Mouse (Mus musculus) brain, embryonic 14.5 days (tissue): ENCODE results near the gene Gm19965. TPM values are rescaled to one million over a fixed set of nuclear protein-coding genes. Genes with fewer than 3 reads are reported as not detected.
A peak's percentile ranks its signal among the peaks of the same experiment; 100 is the strongest.

Source experiments
- DNase-seq: peaks from one replicate; pipeline ENCODE4 v3.0.0-alpha.2; 2011; ENCODE audit warnings: low read depth
- CTCF ChIP-seq: fragments of 200-500 bp; IDR thresholded peaks from 2 replicates; pipeline ENCODE4 v1.5.1; 2012; ENCODE audit warnings: inconsistent platforms, mild to moderate bottlenecking, moderate library complexity, borderline replicate concordance; ENCODE audit not compliant: insufficient read depth, insufficient read length; ENCODE audit errors: extremely low read depth
- POLR2A ChIP-seq: fragments of 200-500 bp; IDR thresholded peaks from 2 replicates; pipeline ENCODE4 v1.6.1; 2012; ENCODE audit warnings: mild to moderate bottlenecking, inconsistent platforms, borderline replicate concordance; ENCODE audit not compliant: poor library complexity, insufficient read depth, insufficient read length, severe bottlenecking; ENCODE audit errors: extremely low read depth
- polyA plus RNA-seq: library from polyadenylated mRNA; depleted of rRNA; stranded (reverse); fragments of >200 nt; gene quantifications from 2 replicates; pipeline ENCODE4 v1.2.3, GENCODE M21; 2012; rRNA removed

The Gm19965 gene
- not detected in 2 replicates for polyA plus RNA-seq

- no peak for DNase-seq
- TF ChIP-seq POLR2A, result no peak
- no peak for TF ChIP-seq CTCF
These were observed at the start of gene Gm19965 for GRCm38 (mm10) chr1:116802683-116803082. Gene Gm19965, plus strand, starts transcription at chr1:116802983.

GRCm38 (mm10) chr1:116782471-116782989, 20.3 kb upstream of the Gm19965 start:
- no peak for TF ChIP-seq POLR2A
- TF ChIP-seq CTCF, result no peak
- peak; percentile 23 for DNase-seq
